Mouse (Mus musculus) forebrain, embryonic 16.5 days (tissue): ENCODE measurements around the gene Tspan9. TPM values are rescaled to one million over a fixed set of nuclear protein-coding genes. Genes with fewer than 3 reads are reported as not detected.

Experiments
- ATAC-seq: fragments of 200-750 bp; cut with Nextera tagmentation; 2 replicates; pipeline ENCODE4 v1.8.0; 2017; ENCODE audit warnings: mild to moderate bottlenecking, moderate library complexity
- H3K27ac ChIP-seq: fragments of 300-500 bp; sonication (generic); 2 replicates; pipeline ENCODE4 v1.5.1; 2014; ENCODE audit warnings: low read length, control low read depth
- H3K27me3 ChIP-seq: fragments of 300-500 bp; sonication (generic); replicated peaks from 2 replicates; pipeline ENCODE4 v1.6.1; 2014; ENCODE audit warnings: low read length; ENCODE audit not compliant: control insufficient read depth, insufficient read depth
- H3K36me3 ChIP-seq: fragments of 300-500 bp; sonication (generic); 2 replicates; pipeline ENCODE4 v1.6.1; 2014; ENCODE audit not compliant: control insufficient read depth, insufficient read depth
- H3K4me1 ChIP-seq: fragments of 300-500 bp; sonication (generic); replicated peaks from 2 replicates; pipeline ENCODE4 v1.6.1; 2014; ENCODE audit warnings: low read length; ENCODE audit not compliant: control insufficient read depth, insufficient read depth
- H3K4me2 ChIP-seq: fragments of 300-500 bp; sonication (generic); 2 replicates; pipeline ENCODE4 v1.6.1; 2014; ENCODE audit warnings: mild to moderate bottlenecking, low read length, control low read depth
- H3K4me3 ChIP-seq: fragments of 300-500 bp; sonication (generic); replicated peaks from 2 replicates; pipeline ENCODE4 v1.5.1; 2014; ENCODE audit warnings: mild to moderate bottlenecking, low read length, control low read depth
- H3K9ac ChIP-seq: fragments of 300-500 bp; sonication (generic); replicated peaks from 2 replicates; pipeline ENCODE4 v1.6.1; 2014; ENCODE audit warnings: low read depth, low read length, control low read depth
- H3K9me3 ChIP-seq: fragments of 300-500 bp; sonication (generic); 2 replicates; pipeline ENCODE4 v1.6.1; 2016; ENCODE audit warnings: low read length; ENCODE audit not compliant: control insufficient read depth
- WGBS: fragments of 180-500 bp; shearing (Covaris S2); extraction: QIAGEN DNeasy Blood & Tissue Kit; methylation state at CpG from one replicate; pipeline ENCODE4 v1.1.7; 2014; 5-methylcytosine and 5-hydroxymethylcytosine counted together
- polyA plus RNA-seq: library from polyadenylated mRNA; unstranded; fragments of >200 nt; fragmentation: Nextera tagmentation; extraction: Ambion mirVana; gene quantifications from 2 replicates; pipeline ENCODE4 v1.2.1, GENCODE M21; 2015

The Tspan9 gene
- polyA plus RNA-seq, 1 experiment from 2014 or later = 57.4 TPM

DNA sequence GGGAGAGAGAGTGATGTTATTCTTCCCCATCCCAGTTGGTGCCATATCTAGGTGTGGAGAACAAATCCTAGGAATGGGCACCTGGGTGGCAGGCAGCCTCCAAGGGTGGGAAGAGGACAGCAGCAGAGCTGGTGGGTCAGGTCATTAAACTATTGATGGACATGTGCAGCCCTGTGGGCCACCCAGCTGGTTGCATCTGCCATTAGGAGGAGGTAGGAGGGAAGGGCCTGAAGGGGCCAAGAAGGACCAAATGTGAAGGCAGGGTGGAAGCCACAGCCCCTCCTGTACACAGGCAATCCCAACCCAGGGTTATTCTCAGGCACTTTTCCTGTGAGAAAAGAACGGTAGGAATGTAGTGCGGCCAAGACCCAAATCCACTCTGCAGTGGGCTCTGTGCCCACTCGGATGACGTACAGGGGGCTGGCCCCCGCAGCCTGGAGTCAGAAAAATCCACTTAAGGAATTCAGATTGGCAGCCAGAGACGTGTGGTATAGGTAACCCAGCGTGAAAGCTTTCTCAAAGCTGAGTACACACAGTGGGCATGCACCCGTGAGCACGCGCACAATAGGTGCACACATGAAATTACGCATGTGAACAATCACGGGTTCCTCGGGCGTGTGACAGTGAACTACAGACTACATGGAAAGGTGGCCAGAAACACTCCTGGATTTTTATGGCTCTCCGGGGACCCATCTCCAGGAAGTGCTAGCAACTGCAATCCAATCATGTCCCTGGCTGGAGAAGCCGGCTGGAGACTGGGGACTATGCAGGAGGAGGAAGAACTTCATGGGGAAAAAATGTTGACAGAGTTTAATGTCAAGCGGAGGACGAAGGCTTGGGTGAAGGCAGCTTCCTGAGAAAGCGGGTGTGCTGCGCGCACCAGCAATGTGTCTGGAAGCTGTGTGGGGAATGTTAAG, 67.0 kb downstream of the Tspan9 start:
- H3K27ac ChIP-seq = no peak overlapping the region
- no peaks in the 10 kb centered on the region for H3K9me3 ChIP-seq
- WGBS = 87% methylated on average over 21 of the region's 21 CpGs
- H3K4me3 ChIP-seq = no peak overlapping the region
- H3K9ac ChIP-seq = no peak overlapping the region
- H3K4me1 ChIP-seq = peaks cover 9% of the 10 kb centered on the region
- no peak for ATAC-seq
- no peak overlapping the region for H3K4me2 ChIP-seq
- H3K36me3 ChIP-seq = no peaks in the 10 kb centered on the region
- H3K27me3 ChIP-seq = no peaks in the 10 kb centered on the region

- WGBS = 73% methylated on average over 5 of the region's 5 CpGs
- Histone ChIP-seq H3K36me3 (no peaks in the 10 kb centered on the region), H3K9me3 (no peaks in the 10 kb centered on the region), H3K4me3 (no peak overlapping the region), H3K27me3 (no peaks in the 10 kb centered on the region), H3K9ac (no peak overlapping the region), H3K27ac (no peak overlapping the region), H3K4me1 (peaks cover 18% of the 10 kb centered on the region), H3K4me2 (no peak overlapping the region)
- ATAC-seq = no peak
Measured at GRCm38 (mm10) chr6:128075453-128076003, 67.9 kb downstream of the Tspan9 start.

DNA sequence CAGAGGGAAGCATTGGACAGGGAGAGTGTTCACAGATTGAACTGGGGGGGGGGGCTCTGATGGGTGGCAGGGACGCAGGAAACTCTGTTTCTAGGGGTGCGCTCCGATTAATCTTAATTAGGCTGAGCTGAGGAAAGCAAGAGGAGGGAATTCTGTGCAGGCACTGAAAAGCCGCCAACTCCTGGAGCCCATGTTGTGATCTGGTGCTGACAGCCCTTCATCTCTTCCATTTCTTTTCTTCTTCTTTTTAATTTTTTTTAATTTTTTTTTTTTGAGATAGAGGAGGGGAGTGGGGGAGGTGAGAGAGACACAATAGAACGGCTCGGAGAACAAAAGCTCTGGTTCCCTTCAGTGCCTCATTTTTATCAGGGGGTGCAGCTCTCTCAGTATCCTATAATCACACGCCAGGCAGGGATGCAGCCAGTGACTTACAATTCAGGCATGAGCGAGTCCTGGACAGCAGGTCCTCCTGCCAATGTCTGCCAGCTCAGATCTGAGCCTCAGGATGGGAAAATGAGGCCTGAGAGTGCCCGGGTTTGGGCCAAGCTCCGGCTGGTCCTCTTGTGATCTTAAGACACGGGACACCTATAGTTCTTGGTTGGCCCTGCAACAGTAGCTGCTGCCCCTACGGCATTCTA, 72.4 kb downstream of the Tspan9 start:
- H3K4me2 ChIP-seq = no peak overlapping the region
- H3K4me1 ChIP-seq = peaks cover 27% of the 10 kb centered on the region
- 25% methylated on average over 12 of the region's 12 CpGs for WGBS
- H3K4me3 ChIP-seq = no peak overlapping the region
- no peak overlapping the region; the same call in 1 of the 2 replicates for H3K9ac ChIP-seq
- no peaks in the 10 kb centered on the region for H3K27me3 ChIP-seq
- peak; percentile 68 for ATAC-seq
- H3K9me3 ChIP-seq = no peaks in the 10 kb centered on the region
- H3K27ac ChIP-seq = peak overlapping the region; percentile 84
- H3K36me3 ChIP-seq = no peaks in the 10 kb centered on the region

DNA sequence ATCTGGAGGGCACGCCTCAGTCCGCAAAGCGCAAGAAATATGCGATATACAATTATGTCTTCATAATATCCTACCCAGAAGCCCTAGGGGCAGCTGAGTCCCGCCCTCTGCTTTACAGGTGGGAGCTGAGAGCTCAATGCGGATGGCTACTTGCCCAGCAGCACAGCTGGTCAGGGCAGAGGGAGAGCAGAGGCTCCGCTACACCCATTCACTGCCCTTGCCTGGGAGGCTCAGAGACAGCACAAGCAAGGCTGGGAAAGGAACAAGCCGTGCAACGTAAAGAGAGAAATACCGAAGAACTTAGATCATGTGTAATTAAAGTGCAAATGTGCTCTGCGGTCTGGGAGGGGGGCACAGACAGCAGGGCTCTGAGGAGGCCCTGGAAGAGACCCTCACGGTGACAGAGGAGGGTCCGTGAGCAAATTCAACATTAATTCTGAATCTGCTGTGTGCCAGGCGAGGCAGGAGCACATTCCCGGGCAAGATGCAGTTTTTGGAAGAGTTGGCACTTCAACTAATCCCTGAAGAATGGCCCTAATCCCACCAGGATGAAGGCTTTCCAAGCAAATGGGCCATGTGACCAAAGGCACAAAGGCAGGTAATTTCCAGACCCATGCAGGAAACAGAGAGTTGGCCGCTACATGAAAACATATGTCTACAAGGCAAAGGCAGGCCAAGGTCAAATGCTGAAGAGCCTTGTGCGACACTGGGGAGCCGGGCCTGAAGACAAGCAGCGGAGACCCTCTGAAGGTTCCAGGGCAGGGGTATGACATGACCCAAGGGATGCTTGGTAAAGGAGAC, 73.1 kb downstream of the Tspan9 start:
- H3K36me3 ChIP-seq = no peaks in the 10 kb centered on the region
- no peak overlapping the region for H3K4me3 ChIP-seq
- H3K4me2 ChIP-seq = no peak overlapping the region
- H3K27me3 ChIP-seq = no peaks in the 10 kb centered on the region
- peaks cover 27% of the 10 kb centered on the region for H3K4me1 ChIP-seq
- no peaks in the 10 kb centered on the region for H3K9me3 ChIP-seq
- ATAC-seq = peak; percentile 68
- 36% methylated on average over 19 of the region's 19 CpGs for WGBS
- peak overlapping the region; percentile 84 for H3K27ac ChIP-seq
- peak overlapping the region; percentile 27; the same call in 1 of the 2 replicates for H3K9ac ChIP-seq

DNA sequence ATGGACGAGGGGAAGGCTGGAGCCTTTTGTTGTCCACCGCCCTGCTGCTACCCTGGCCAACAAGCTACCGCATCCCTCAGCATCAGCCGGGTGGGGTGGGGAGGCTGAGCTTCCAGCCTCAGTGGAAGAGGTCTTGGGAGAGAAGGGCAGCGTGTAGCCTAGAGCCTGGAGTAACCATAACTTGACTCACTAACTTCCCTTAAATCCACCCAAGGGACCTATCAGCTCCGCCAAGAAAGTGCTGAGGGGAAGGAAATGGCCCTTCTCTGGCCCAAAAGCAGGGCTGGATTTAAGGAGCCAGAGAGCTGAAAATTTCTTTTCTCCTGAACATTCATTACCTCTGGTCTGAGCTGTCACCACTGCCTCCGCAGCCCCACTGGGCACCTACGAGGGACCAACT, 75.2 kb downstream of the Tspan9 start:
- WGBS = 87% methylated on average over 8 of the region's 8 CpGs
- no peak overlapping the region for H3K27ac ChIP-seq
- no peak overlapping the region for H3K4me2 ChIP-seq

DNA sequence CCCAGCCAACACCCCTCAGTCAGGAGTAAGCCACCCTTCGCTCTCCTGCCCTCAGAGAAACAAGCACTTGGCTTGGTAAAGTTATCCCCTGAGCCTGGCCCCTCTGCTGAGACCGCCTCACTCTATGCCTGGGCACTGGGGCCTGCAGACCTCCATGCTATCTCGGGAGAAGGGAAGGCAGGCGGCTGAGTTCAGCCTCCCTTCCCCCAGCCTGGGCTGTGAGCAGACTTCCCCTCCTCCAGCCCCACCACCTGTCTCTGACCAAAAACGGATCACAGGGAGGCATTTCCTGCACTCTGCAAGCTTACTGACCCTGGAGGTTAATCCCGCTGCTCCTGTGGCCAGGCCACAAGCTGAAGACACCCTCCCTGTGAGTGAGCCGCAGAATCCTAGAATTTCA, 77.4 kb downstream of the Tspan9 start:
- no peak for ATAC-seq
- Histone ChIP-seq H3K27me3 (no peaks in the 10 kb centered on the region), H3K9me3 (no peaks in the 10 kb centered on the region), H3K9ac (no peak overlapping the region), H3K4me1 (peaks cover 17% of the 10 kb centered on the region), H3K4me2 (no peak overlapping the region), H3K36me3 (no peaks in the 10 kb centered on the region), H3K27ac (no peak overlapping the region), H3K4me3 (no peak overlapping the region)
- WGBS = 35% methylated on average over 7 of the region's 7 CpGs

More for the DNA sequence above, 75.2 kb downstream of the Tspan9 start:
- H3K4me3 ChIP-seq = no peak overlapping the region
- no peaks in the 10 kb centered on the region for H3K9me3 ChIP-seq
- H3K9ac ChIP-seq = no peak overlapping the region
- H3K36me3 ChIP-seq = no peaks in the 10 kb centered on the region
- peaks cover 27% of the 10 kb centered on the region for H3K4me1 ChIP-seq
- ATAC-seq = no peak
- no peaks in the 10 kb centered on the region for H3K27me3 ChIP-seq

GRCm38 (mm10) chr6:128063501-128063900, 79.9 kb downstream of the Tspan9 start:
- no peak overlapping the region for H3K4me3 ChIP-seq
- peaks cover 6% of the 10 kb centered on the region for H3K4me1 ChIP-seq
- 88% methylated on average over 1 of the region's 1 CpGs for WGBS
- no peak overlapping the region for H3K4me2 ChIP-seq
- ATAC-seq = no peak
- no peaks in the 10 kb centered on the region for H3K27me3 ChIP-seq
- H3K27ac ChIP-seq = no peak overlapping the region
- H3K9me3 ChIP-seq = no peaks in the 10 kb centered on the region
- no peaks in the 10 kb centered on the region for H3K36me3 ChIP-seq
- no peak overlapping the region for H3K9ac ChIP-seq

GRCm38 (mm10) chr6:128062784-128063183, 80.6 kb downstream of the Tspan9 start:
- 85% methylated on average over 6 of the region's 6 CpGs for WGBS
- no peak for ATAC-seq
- H3K4me2 ChIP-seq = no peak overlapping the region
- H3K27me3 ChIP-seq = no peaks in the 10 kb centered on the region
- H3K4me1 ChIP-seq = peaks cover 10% of the 10 kb centered on the region
- no peaks in the 10 kb centered on the region for H3K9me3 ChIP-seq
- H3K9ac ChIP-seq = no peak overlapping the region
- no peak overlapping the region for H3K4me3 ChIP-seq
- no peaks in the 10 kb centered on the region for H3K36me3 ChIP-seq
- no peak overlapping the region for H3K27ac ChIP-seq

DNA sequence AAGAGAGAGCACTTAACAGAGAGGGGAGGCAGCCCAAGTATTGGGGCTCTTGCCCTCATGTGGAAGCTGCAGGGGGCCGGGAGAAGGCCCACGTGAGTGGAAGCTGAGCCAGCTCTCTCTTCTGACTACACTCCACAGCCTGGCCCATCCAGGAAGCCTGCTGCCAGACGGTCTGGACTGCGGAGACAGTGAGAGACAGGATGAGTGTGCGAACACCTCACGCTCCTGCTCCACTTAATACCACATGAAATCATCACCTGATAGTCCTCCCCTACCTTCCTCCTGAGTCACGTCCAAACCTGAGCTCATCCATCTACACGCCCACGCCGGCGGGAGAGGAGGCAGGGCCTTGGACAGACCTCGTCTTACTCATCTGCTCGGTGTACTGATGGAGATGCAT, 81.2 kb downstream of the Tspan9 start:
- Histone ChIP-seq H3K4me2 (no peak overlapping the region), H3K27ac (no peak overlapping the region), H3K4me3 (no peak overlapping the region), H3K9ac (no peak overlapping the region), H3K36me3 (no peaks in the 10 kb centered on the region), H3K4me1 (peaks cover 10% of the 10 kb centered on the region), H3K9me3 (no peaks in the 10 kb centered on the region), H3K27me3 (no peaks in the 10 kb centered on the region)
- ATAC-seq = no peak
- 90% methylated on average over 13 of the region's 13 CpGs for WGBS
